Mouse (Mus musculus): ENCODE measurements around the gene Tmem266. TPM values are rescaled to one million over a fixed set of nuclear protein-coding genes. Genes with fewer than 3 reads are reported as not detected.

Tmem266 gene
- total RNA-seq (2023): under 1 TPM in 1 of 2 experiments, not detected in 1; 0.23 TPM

DNA sequence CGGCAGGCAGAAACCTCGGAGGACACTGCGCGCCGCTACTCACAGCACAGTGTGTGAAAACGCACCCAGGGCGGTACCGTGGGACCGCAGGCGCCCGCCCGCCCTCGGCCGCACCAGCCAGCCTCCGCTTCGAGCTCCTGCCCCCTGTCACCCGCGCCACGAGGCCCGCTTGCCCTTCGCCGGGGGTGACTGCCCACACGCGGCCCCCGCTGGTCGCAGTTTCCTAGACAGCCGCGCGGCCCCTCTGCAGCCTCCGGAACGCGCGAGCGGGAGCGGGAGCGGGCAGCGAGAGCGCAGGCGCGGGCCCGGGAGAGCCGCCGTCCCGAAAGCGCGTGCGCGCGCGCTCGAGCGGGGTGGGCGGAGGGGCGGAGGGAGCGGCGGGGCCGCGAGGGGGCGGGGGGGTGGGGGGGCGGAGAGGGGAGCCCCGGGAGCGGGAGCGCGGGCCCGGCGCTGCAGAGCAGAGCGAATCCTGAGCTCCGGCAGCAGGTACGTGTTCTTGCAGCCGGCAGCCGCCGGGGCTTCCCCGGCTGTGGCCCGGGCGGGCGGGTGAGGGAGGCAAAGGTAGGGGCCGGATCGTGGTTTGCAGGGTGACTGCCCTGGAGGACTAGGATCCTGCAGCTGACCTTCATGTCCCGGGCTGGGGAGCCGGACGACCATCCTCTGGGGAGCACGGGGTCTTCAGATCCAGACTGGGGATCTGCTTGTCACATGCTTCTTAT lies at the start of gene Tmem266, which contains the start of gene Nrg4:
Gene Tmem266 (plus strand): TSS at position 399 of the 719 bp plus-strand sequence.
Gene Nrg4 (minus strand): TSS at position 330 of the 719 bp plus-strand sequence.

Other genes with a start within 250 kb of the Tmem266 start
- 10 to 100 TPM; 30.8 to 32.0 TPM for gene Ube2q2, start 178.1 kb upstream of the Tmem266 start, total RNA-seq (2023)
- gene Fbxo22, start 118.0 kb upstream of the Tmem266 start, total RNA-seq (2023): 10 to 100 TPM; 42.8 to 44.9 TPM
- gene Nrg4, start 69 bp upstream of the Tmem266 start, total RNA-seq (2023): 1 to 10 TPM in 1 of 2 experiments, under 1 TPM in 1; 0.84 to 1.1 TPM
- 10 to 100 TPM; 42.7 to 45.9 TPM for gene Etfa, start 185.3 kb downstream of the Tmem266 start, total RNA-seq (2023)
- not detected for gene Isl2, start 211.8 kb downstream of the Tmem266 start, total RNA-seq (2023)

All from T-cell, adult 66 days (primary cell).